Mouse (Mus musculus) mouse embryonic stem cell (cell line): ENCODE results near the gene Ikzf2.

ENCODE experiments used
- in situ Hi-C, 2 experiments: fragments of 300-500 bp; cut with MboI; formaldehyde crosslinking; loops; 1 replicate in 1 of 2; 3 replicates in 1 of 2; pipeline ENCODE4 v1.14.3; 2019 to 2020; ENCODE audit warnings: low sequenced_read_pairs in 2 of 2, low pct_unique_long_range_greater_than_20kb in 1 of 2, mixed read lengths in 1 of 2; ENCODE audit not compliant: unreplicated experiment in 1 of 2

Ikzf2 gene

DNA sequence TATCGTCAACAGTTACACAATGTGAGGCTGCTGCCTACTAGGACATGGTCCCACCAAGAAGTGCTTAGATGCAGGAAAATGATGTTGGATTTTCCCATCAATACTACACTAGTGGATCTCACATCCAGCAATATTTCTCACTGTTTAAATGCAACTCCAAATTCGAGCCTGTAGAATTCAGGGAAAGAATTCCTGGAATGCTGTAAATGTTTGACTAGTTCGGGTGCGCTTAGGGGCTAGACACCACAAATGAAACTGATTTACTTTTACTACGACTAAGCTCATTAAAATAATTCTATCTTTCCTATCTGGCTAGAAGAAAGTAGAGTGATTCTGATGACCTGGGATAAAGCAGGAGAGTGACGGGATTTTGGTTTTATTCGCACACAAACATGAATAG lies 76.3 kb downstream of the Ikzf2 start:
- in situ Hi-C loops = no loop called here

DNA sequence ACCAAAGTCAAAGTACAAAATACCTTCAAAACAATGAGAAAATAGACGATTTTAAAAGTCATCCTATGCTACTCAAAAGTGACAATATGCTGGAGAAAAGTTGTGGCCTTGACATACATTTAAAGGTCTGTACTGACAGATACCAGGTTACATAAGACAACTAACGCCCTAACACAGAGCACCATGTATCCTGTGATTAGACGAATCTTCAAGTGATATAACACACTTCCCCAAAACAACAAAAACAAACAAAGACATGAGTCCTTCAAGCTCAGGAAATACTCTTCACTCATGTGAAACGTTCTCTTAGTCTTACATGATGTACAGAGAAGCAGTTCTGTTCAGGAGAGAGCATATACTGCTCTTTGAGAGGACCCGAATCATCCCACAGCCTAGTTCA lies 78.2 kb downstream of the Ikzf2 start:
- in situ Hi-C loops = no loop called here

DNA sequence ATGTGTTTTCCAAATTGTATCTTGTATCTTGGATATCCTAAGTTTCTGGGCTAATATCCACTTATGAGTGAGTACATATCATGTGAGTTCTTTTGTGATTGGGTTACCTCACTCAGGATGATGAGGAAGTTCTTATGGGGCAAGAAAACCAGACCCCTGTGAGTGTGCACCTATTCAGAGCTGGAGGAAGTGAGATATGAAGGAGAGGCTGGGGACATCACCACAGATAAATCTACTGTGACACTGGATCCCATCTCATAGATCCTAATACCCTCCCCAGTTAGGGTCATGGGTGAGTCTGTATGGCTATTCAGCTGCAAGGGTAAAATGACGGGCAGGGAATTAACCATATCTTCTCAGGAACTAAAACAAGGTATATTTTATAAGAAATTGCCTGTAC lies 80.2 kb downstream of the Ikzf2 start:
- in situ Hi-C loops = no loop called here

DNA sequence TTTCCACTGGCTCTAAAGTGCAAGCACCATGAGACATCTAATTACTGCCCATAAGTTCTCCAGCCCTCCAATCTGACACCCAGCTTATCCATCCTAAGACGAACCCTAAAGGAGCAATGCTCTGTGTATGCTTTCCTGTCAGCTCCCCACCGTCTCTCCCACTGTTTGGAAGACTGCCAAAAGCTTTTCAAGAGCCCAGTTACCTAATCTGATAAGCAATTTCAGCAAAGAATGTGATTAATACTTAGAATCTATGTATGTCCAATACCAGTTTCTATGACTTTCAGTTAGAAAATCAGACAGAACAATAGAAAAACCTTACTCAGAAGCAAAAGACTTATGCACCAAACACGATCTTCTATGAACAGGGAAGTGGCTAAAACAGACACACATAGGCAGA lies 82.8 kb downstream of the Ikzf2 start:
- in situ Hi-C loops = no loop called here

DNA sequence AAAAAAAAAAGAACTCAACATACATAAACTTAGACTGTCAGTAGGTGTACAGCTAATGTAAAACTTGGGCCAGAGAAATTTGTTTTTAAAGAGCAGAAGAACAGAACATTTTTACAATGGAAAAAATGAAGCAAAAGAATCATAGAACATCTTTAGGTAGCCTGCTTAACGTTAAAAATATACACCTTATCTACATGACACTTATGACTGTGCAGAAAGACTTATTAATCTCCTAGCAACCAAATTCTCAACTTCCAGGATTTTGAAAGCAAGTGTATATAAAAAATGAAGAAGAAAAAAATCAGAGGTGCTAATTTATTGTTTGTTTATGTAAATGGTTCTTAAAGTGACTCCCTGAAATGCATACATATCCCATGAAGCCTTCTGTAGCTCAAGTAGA lies 86.1 kb downstream of the Ikzf2 start:
- in situ Hi-C loops = no loop called here

DNA sequence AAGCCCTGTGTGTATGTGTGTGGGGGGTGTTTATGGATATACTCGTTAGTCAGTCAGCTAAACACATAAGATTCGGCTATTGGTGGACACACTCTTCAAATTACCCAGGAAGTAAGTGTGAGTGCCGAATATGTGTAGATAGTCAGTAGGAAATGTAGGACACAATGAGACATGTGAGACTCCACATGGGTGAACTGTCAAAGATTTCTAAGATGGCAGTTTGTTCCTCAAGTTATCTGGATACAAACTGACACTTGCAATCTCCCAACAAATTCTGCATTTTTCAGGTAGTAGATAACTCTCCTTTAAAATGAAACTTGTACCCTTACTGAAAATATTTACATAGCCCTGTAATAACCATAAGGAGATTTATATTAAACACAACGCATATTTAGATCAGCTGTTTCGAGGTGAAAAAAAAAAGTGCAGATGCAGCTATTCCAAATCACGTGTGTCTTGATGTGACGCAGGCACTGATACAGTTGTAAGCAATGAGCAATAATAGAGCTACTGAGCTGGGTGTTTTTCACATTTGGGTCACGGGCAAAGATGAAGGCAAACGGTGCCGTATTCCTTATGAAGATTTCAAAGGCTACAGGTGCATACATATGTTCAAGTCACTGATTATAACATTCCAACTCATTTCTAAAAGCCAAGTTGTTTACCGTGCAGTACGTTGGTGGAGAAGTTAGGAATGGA lies 87.8 kb downstream of the Ikzf2 start:
- in situ Hi-C loops = no loop called here

DNA sequence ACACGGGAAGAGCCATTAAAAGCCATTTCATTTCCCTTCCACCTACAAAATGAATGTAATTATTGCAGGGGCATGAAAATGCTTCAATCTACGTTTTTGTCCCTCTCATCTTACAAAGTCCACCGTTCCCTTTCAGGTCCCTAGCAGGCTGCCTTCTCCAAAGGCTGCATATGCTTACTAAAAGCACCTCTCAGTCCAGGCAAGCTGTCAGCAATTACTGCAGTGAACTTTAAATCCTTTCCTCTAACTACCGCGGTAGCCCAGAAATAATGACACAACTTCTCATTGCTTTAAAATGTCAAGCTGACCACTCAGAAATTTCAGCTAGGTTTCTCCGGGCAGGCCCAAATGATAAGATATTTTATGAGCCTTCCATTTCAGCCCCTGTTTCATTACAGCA lies 95.2 kb downstream of the Ikzf2 start:
- in situ Hi-C loops = no loop called here

DNA sequence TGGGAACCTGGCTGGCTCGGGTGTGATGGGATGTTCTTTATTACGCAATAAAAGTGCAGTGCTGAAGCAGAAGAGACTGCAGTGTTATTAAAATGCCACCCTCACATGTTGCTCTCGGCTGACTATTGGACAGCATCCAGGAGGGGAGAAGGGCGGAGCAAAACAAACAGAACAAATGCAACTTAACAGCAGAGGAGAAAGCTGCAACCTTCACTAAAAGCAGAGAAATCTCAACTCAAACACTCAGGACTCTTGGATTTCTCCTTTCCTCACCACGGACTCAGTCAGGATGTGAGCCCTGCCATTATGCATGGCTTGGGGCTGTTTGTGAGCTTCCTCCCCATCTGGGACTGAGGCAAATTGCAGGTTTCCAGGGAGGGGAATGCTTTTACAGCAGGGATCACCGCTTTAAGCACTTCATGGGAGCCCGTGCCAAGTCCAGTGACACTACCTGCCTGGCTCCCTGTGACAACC lies 95.7 kb downstream of the Ikzf2 start:
- in situ Hi-C loops = no loop called here

DNA sequence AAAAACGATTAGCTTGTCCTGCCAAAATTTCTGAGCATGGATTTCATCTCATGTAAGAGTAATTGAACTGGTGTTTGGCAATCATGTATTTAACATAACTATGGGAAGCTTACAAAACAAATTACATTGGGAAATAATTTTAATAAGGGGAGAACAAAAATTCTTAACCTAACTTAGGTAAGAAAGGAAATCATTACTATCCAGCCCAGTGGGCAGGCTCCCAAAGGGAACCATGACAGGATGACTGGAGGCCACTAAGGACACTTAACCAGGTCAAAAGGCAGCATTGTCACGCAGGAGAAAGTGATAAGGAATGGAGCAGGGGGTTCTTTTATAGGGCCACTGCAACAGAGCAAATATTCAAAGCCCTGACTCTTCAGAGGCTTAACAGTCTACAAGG lies 101.5 kb downstream of the Ikzf2 start:
- in situ Hi-C loops = no loop called here

DNA sequence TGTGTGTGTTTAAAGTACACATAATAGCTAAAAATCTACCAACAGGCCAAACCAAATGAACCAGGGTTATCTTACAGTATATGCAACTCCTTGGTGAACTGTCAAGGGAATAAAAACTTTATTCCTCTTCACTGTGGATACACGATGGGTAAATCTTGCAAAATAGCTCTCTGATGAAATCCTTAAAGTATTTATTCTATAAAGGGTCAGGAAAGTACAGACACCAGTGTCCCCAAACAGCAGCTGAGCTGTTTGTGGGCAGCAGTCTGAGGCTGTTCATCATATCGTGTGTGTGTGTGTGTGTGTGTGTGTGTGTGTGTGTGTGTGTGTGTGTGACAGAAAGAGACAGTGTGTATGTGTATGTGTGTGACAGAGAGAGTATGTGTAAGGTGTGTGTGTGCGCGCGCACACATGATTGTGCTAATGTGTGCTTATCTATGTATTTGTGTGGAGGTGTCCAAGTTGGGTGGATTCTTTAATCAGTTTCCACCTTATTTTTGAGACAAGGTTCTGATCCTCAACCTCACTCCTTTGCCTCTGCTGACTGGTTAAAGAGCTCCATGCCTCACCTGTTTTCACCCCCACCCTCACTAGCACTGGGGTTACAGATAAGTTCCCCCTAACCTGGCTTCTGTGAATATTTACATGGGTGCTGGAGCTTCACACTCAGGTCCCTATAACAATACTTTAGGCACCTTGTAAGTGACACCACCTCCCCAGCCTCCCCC lies 102.9 kb downstream of the Ikzf2 start:
- in situ Hi-C loops = no loop called here

DNA sequence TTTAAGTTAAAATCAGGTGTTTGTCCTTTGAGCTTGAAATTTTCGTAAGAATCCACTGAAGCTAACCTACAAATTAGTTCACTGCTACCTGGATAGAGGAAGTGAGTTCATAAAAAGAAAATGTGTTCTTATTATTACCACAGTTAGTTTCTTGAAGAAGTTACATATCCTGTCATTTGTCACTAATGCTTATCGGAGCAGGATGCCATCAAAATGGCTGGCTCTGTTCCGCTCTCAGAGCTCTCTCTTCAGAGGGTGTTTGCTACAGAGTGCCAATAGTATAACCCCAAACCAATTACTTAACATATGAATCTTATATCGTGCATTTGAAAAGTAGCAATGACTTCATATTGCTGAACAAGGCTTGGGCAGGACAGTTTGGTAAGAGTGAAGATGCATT lies 108.1 kb downstream of the Ikzf2 start:
- in situ Hi-C loops = no loop called here

DNA sequence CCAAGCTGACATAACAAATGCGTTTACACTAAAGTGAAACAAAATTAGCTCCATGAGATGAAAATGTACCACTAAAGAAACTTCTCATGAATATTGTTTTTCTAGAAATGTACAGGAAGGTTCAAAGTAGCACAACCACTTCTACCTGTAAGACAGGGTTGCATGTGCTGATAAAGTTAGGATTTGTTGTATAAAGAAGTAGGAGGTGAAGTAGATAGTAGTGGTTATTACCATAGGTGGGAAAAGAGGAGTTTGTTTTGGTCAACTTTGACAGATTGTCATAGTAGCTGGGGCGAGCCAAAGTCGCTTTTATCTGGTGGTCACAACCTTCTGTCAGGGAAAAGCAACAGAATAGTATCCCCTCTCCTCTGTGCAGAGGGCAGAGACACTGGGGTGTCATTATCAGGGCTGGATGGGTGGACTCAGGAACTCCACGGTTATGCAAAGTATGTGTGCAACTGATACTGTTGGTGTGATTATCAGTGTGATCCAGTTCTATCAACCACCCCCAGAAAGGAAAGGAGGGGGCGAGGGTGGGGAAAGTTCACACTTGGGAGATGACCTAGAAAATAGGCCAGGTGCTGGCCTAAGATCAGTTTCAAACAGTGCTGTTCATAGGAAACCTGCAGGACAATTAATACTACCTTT lies 127.5 kb downstream of the Ikzf2 start:
- in situ Hi-C loops = no loop called here

DNA sequence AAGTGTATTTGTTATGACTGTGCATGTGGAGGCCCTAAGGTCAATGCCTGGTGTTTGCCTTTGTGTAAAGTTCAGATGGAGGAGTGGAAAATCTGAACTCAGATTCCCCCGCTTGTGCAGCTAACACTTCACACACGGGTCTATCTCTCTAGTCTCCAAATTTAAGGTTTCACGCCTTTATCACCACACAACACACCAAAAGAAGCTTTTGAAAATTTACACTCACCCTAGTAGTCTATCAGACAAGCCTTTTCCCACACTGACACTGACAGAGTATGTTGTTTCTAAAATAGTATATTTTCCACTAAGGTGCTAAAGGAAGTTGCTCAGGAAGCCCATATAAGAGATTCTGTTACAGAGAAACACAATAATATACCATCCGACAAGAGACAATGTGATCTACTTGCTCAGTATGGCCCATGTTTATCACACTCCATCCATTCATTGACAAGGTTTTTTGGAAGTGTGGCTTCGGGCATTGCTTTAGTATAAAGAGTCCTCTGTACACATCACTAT lies 131.4 kb downstream of the Ikzf2 start:
- in situ Hi-C loops = no loop called here

DNA sequence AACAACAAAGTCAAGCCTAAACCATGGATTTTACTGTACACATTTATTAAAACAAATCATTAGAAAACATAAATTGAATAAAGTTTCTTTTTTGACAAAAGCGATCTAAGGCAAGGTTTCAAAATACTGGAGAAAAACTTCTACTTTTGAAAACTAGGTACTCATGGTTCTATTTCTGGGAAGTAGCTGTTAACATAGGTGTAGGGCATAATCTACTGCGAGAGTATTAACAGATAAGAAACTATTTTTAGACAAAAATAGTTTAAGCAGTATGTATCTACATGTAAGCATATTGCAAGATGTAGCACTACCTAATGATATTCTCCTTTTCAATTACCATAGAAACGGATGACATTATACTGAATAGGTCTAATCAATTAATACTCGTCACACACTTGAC lies 137.1 kb downstream of the Ikzf2 start:
- in situ Hi-C loops = no loop called here

DNA sequence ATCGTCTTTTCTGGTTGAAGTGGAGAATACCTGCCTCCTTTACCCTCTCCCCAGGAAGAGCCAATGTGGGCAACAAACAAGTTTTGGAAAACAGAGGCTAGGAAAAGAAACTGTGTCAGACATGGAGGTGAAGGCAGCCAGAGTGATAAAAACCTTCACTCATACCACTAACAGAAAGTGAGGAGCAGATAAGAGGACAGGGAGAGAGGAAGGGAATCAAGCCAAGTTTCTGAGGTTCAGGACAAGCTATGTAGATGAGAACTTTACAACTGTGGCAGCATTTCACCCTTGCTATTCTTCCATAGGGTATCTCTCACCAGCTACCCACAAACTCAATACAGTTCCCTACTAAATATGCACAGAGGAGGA lies 141.2 kb downstream of the Ikzf2 start:
- in situ Hi-C loops = no loop called here

DNA sequence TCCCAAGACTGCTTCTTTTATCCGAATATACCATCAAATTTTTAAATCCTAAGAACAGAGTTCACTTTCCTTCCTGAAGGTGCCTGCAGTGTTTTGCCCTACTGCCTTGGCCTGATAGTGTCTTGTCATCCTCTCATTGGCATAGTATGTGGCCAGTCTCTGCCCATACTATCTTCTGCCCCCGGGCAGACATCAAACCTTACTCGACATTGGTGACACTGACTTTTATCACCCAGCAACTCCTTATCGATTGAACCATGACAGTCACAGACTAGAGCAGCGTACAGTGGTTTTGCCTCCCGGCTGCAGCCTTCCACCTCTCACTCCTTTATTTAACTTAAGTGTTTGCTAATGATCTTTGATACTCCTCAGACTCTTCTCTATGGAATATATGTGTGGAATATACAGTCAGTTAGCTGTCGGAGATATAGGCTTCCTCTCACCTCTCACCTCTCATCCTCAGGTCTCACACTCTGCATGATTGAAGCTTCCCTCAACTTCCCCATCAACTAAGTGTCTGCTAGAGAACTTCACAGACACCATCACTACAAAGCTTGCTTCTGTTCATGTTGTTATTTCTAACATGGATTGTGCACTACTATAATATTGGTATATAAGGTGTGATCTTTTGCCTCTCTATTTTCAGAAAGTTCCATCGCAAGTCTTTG lies 141.7 kb downstream of the Ikzf2 start:
- in situ Hi-C loops = no loop called here

DNA sequence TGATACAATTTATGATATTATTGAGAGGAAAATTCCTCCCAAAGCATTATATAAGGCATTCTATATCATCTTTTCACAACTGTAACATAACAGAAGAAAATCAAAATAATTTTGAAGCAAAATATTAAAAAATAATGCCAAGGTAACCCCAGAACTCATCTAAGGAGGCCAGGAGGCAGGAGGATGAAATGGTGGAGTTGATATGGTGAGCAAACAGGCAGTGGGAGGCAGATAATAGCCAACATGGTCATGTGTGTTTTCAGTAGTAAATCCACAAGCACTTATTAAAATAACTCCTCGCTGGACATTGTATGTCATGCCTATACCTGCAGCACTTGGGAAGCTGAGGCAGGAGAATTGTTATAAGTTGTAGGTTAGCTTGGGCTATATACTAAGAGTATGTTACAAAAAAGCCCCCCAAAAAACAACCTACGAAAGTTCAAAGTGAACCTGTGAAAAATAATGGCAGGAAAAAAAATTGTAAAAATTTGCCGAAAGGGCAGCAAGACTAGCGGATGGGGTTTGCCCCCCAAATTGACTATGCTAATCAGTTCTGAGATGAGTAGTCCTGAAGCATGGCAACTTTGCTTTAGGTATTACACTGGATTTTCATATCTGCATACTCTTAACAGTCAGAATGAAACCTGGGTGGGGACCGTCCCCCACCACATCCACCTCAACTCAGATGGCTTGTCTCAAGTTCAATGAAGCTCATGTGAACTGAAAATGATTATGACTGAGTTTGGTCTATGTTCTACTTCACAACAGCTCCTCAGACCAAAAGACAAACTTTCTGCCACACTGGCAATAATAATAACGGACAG lies 143.1 kb downstream of the Ikzf2 start:
- in situ Hi-C loops = no loop called here

DNA sequence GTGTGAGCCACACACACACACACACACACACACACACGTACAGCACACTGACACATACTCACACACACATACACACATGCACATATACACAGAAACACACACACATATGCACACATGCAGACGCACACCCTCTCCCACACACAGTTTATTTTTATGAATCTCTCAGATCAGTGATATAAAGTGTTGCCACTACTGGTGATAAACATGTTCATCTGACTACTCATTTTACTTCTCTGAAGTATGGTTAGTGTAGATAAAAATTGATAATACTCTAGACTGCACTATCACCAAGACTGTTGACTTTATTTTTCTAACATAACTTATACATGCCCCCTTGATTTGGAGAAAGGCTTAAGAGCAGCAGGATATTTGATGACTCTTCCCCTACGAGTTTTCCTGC lies 144.5 kb downstream of the Ikzf2 start:
- in situ Hi-C loops = no loop called here
